Comparison of ENCODE assay signal across 7 mouse cellular contexts in the genomic region with DNA sequence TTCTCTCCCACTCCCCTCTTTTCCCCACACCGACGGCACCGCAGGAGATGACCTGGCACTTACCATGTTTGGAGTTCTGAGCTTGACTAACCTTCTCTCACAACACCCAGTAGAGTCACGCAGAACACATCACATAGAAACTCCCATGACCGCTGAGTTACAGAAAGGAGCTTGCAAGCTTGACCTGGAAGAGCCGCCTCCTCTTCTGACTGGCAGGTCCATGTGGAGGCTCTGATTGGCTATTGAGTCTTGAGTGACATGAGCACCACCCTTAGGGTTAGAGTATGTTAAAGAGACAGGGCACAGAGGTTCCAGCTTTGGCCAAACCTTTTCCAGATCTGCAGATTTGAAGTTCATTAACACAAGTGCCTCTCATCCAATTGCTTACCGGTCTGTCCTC. TPM values are rescaled to one million over a fixed set of nuclear protein-coding genes. Genes with fewer than 3 reads are reported as not detected.
DNase-seq lines count a peak whose midpoint lies in the region; ATAC-seq and TF ChIP-seq lines count a peak whose summit lies in the region.
"Not testable (repeated sequence)": the region's sequence is repeated elsewhere in the genome, so short reads cannot be mapped to it uniquely, and the experiment has no call there.

A gene (minus strand): TSS at position 153 of the 400 bp plus-strand sequence.

- 0% methylated on average over 3 of the region's 7 CpGs for WGBS in embryonic facial prominence, embryonic 11.5 days
- 0% methylated on average over 7 of the region's 7 CpGs for WGBS in kidney, adult 2 months
- WGBS in limb, embryonic 11.5 days, result 0% methylated on average over 4 of the region's 7 CpGs
- WGBS in midbrain, embryonic 12.5 days, result 0% methylated on average over 5 of the region's 7 CpGs

- H3K27ac ChIP-seq in embryonic facial prominence, embryonic 11.5 days (replicated peaks; ENCODE audit: low read depth, low read length); kidney, adult 2 months (ENCODE audit: insufficient read depth, low read depth, low read length); limb, embryonic 11.5 days (replicated peaks; ENCODE audit: low read depth, low read length); midbrain, embryonic 12.5 days (replicated peaks): not testable (repeated sequence)

- TF ChIP-seq CTCF in kidney, adult 2 months (conservative IDR thresholded peaks at IDR 0.05; ENCODE audit: insufficient read depth, insufficient read length, low read depth, low read length), result not testable (repeated sequence)

- H3K4me3 ChIP-seq in embryonic facial prominence, embryonic 11.5 days (ENCODE audit: low read depth, low read length), result peak within 1 kb of the TSS; percentile 33
- peak within 1 kb of the TSS; percentile 82 for H3K4me3 ChIP-seq in kidney, adult 2 months (ENCODE audit: insufficient read depth, low read depth, low read length)
- peak within 1 kb of the TSS; percentile 31 for H3K4me3 ChIP-seq in limb, embryonic 11.5 days (ENCODE audit: low read depth, low read length)
- peak within 1 kb of the TSS; percentile 49 for H3K4me3 ChIP-seq in midbrain, embryonic 12.5 days

- peak; percentile 67 for DNase-seq in adrenal gland, adult 18-20 months (ENCODE audit: low spot score in 2 of 2)
- DNase-seq in embryonic facial prominence, embryonic 11.5 days (ENCODE audit: low spot score), result peak; percentile 20
- DNase-seq in heart, adult 8-10 months (ENCODE audit: low spot score), result peak; percentile 94
- DNase-seq in kidney, adult 2 months, result peak; percentile 96
- DNase-seq in limb, embryonic 11.5 days (ENCODE audit: low spot score), result peak; percentile 20
- DNase-seq in skeletal muscle tissue, adult 2 months (ENCODE audit: low read depth, low spot score), result peak; percentile 8

- H3K9ac ChIP-seq in embryonic facial prominence, embryonic 11.5 days (replicated peaks; ENCODE audit: low read length), result 0 out of 2 replicates have a peak within 1 kb of the TSS, but pooled peaks have one; percentile 28
- not testable (repeated sequence) for H3K9ac ChIP-seq in limb, embryonic 11.5 days (ENCODE audit: low read length)
- peak within 1 kb of the TSS; percentile 49 for H3K9ac ChIP-seq in midbrain, embryonic 12.5 days (replicated peaks)

- H3K9me3 ChIP-seq in embryonic facial prominence, embryonic 11.5 days (replicated peaks; ENCODE audit: control insufficient read depth, low read length); limb, embryonic 11.5 days (ENCODE audit: control insufficient read depth, low read length); midbrain, embryonic 12.5 days: not testable (repeated sequence)

- ATAC-seq in embryonic facial prominence, embryonic 11.5 days (replicated peaks; ENCODE audit: insufficient number of reproducible peaks, low FRiP score, low TSS enrichment, low read depth); limb, embryonic 11.5 days (ENCODE audit: insufficient number of reproducible peaks, low FRiP score, low TSS enrichment, low read depth); midbrain, embryonic 12.5 days (ENCODE audit: low FRiP score, low read depth): not testable (repeated sequence)

- not testable (repeated sequence) for H3K36me3 ChIP-seq in embryonic facial prominence, embryonic 11.5 days (replicated peaks; ENCODE audit: control insufficient read depth, insufficient read depth, low read depth, low read length); kidney, adult 2 months (ENCODE audit: control insufficient read depth, insufficient read depth, low read length); limb, embryonic 11.5 days (ENCODE audit: control insufficient read depth, insufficient read depth, low read length); midbrain, embryonic 12.5 days

- not testable (repeated sequence) for H3K4me1 ChIP-seq in embryonic facial prominence, embryonic 11.5 days (ENCODE audit: control insufficient read depth, insufficient read depth, low read length); kidney, adult 2 months (ENCODE audit: control insufficient read depth, insufficient read depth, low read length); limb, embryonic 11.5 days (ENCODE audit: control insufficient read depth, insufficient read depth, low read length); midbrain, embryonic 12.5 days

- not testable (repeated sequence) for H3K27me3 ChIP-seq in embryonic facial prominence, embryonic 11.5 days (ENCODE audit: control insufficient read depth, insufficient read depth, low read length); kidney, adult 2 months (replicated peaks; ENCODE audit: control insufficient read depth, insufficient read depth, low read length); limb, embryonic 11.5 days (ENCODE audit: control insufficient read depth, insufficient read depth, low read length); midbrain, embryonic 12.5 days

- not testable (repeated sequence) for H3K4me2 ChIP-seq in embryonic facial prominence, embryonic 11.5 days (ENCODE audit: low read depth, low read length)
- peak within 1 kb of the TSS; percentile 28; the same call in 1 of the 2 replicates for H3K4me2 ChIP-seq in limb, embryonic 11.5 days (ENCODE audit: low read depth, severe bottlenecking)
- peak within 1 kb of the TSS; percentile 48 for H3K4me2 ChIP-seq in midbrain, embryonic 12.5 days (replicated peaks)

- TF ChIP-seq POLR2A in kidney, adult 2 months (IDR thresholded peaks at IDR 0.05; ENCODE audit: low read depth, low read length), result not testable (repeated sequence)

RNA-seq across cellular contexts. Expression of the gene that starts here (rescaled TPM):
- 10 to 100 TPM; 27.1 to 30.1 TPM for total RNA-seq in adrenal gland, adult 18-20 months (2021)
- polyA plus RNA-seq in embryonic facial prominence, embryonic 11.5 days (2014; fragmentation: Nextera tagmentation; extraction: Ambion mirVana), result 21.5 TPM in 2 replicates
- total RNA-seq in heart, adult 8-10 months (2022), result 10 to 100 TPM; 32.9 to 48.3 (median 41.5) TPM
- polyA plus RNA-seq in kidney, adult 2 months (2012; rRNA removed), result 2.9 and 3.8 TPM in 2 replicates
- 14.4 and 15.4 TPM in 2 replicates for polyA plus RNA-seq in limb, embryonic 11.5 days (2014; fragmentation: Nextera tagmentation; extraction: Ambion mirVana)
- 14.4 and 15.8 TPM in 2 replicates for polyA plus RNA-seq in midbrain, embryonic 12.5 days (2016; fragmentation: Nextera tagmentation; extraction: Ambion mirVana)

Comparison
In these comparisons a context has a peak if more than half of its experiments do, and no peak if none do; other contexts are left out.
1. DNase-seq: peak in every context shown above with its lines; median percentile 96 in kidney, adult 2 months; 94 in heart, adult 8-10 months; 67 in adrenal gland, adult 18-20 months; 20 in embryonic facial prominence, embryonic 11.5 days; 20 in limb, embryonic 11.5 days; 8 in skeletal muscle tissue, adult 2 months.
2. H3K4me3 ChIP-seq: peak in every context shown above with its lines; median percentile 82 in kidney, adult 2 months; 49 in midbrain, embryonic 12.5 days; 33 in embryonic facial prominence, embryonic 11.5 days; 31 in limb, embryonic 11.5 days.